Mouse (Mus musculus) layer of hippocampus, adult 11-12 months (tissue): ENCODE measurements around the gene Rab44.
A peak's percentile ranks its signal among the peaks of the same experiment; 100 is the strongest.

Source experiments
- DNase-seq: peaks from one replicate; pipeline ENCODE4 v3.0.0; 2022; ENCODE audit warnings: low spot score

Rab44 gene

DNA sequence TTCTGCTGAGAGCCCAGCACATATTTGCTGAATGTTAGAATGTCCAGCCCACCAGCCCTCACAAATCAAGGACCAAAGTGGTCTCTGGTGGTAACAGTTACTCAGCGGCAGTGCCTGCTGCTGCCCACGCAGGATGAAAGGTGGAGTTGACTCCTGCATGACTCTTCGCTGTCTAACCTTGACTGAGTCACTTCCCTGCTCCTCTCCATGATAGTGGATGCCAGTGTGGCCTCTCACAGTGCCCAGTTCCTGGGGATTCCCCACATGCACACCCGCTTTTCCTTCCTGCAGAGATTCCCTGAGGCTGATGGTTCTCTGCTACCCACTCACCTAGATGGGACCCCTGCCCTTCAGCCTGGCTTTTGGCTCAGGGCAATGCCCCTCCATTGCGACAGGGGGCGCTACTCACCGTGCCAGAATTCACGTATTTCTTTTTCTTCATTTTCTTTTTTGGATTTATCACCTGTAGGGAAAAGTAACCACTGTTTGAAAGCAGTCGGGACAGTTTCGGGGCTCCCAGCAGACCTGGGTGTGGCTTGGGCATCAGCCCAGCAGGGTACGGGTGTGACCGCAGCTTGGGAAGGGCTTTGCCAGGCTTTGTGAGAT, 55.2 kb downstream of the Rab44 start:
- no peak for DNase-seq

- no peak for DNase-seq
Observed at GRCm38 (mm10) chr17:29170431-29171000, 56.6 kb downstream of the Rab44 start.

DNA sequence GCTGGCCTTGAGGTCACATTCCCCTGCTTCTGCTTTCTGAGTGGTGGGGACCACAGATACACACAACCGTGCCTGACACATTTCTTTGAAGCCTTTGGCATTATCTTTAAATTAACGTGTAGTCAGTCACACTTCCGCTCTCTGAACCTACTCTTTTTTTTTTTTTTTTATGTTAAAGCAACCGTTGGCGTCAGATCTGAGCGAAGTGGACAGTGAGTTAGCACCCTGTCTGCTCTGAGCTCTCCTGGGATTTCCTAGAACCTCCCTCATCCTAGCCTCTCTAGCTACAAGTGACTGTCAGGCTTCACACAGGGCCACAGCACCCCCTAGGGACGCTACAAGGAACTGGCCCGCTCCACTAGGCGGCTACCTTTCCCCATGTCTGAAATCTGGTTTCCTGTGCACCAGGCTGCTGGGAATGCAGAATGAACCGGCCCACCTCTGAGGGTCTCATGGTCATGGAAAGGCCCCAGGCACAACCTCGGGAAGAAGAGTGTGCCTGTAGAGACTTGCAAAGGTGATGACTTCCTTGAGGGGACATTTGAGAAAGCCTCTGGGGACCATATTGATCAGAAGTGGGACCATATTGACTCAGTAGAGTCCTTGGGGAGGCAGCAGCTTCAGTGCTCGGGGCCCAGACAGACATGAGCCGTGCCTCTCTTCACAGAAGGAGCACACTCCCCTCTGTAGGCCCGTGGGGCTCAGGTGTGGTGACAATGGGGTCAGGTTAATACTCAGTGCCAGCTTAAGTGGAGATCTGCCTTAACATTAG, 57.2 kb downstream of the Rab44 start:
- DNase-seq = peak; percentile 82

- no peak for DNase-seq
Observed at GRCm38 (mm10) chr17:29172062-29172461, 58.1 kb downstream of the Rab44 start.

DNA sequence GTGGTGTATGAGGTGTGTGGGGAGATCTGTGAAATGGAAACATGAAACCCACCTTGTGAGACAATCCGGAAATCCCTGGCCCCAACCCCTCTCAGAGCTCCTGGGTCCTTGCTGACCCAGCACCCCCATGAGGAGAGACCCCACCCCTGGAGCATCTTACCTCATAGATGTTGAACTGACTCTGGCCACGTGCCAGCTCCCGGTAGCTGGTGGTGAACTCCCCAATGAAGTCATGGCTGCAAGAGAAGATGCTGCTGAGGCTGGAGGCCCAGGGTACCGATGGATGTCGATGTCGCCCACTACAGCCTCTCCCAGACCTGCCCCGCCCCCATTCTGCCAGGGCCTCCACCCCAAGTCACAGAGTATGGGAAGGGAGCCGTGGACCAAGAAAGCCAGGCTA, 59.2 kb downstream of the Rab44 start:
- DNase-seq = no peak

DNA sequence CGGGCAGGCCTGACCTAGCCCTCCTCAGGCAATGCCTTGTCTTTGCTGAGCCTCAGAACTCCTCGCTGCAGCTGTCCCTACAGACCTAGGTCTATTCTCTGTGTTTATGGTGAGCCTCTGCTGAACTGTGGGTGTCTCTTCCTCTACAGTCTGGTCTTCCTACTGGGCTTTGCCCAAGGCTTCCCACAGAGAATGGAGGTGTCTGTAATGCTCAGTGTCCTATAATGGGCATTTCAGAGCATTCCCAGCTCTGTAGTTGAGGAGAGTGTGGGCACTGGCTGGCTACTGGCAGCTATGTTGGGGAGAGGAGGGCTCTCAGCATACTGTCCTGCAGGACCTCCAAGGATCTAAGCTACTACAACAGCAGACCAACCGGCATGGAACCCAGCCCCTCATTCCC, 61.7 kb downstream of the Rab44 start:
- no peak for DNase-seq

GRCm38 (mm10) chr17:29176391-29177267, 62.7 kb downstream of the Rab44 start:
- peak; percentile 81 for DNase-seq

GRCm38 (mm10) chr17:29178503-29179059, 64.6 kb downstream of the Rab44 start:
- no peak for DNase-seq

DNA sequence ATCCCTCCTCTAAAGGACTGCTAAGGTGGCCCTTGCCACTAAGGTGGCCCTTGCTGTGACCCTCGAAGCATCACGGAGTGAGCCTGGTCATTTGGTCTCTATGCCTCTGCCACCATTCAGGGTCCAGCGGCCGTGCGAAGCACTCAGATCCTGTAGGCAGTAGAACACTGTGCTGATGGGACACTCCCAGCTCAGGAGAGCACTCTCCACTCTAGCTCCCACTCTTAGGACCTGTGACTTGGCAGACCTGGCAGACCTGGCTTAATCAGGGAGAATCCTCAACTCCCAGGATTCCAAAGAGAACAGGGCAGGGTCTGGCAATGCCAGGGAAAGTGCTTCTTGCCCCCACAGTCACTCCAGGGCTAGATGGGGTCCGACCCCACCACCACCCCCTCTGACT, 66.0 kb downstream of the Rab44 start:
- DNase-seq = no peak

GRCm38 (mm10) chr17:29180406-29181127, 66.6 kb downstream of the Rab44 start:
- DNase-seq = no peak

GRCm38 (mm10) chr17:29181751-29182150, 67.8 kb downstream of the Rab44 start:
- DNase-seq = no peak

DNA sequence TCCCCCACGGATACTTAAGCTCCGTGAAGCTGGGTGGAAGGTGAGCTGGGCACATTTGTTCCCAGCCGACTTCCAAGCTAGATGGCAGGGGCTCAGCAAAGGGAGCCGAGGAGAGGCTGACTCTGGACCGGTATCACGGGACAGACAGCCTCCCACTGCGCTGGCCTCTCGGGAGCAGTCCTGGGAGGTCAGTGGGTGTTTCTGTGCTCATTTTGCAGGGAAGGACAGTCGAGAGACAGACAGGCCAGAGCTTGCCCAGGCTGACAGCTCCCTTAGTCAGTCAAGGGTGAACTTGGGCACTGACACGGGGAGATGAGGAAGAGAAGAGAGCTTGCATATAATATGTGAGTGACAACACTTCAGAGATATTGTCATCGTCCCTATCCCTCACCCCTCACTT, 69.2 kb downstream of the Rab44 start:
- no peak for DNase-seq

GRCm38 (mm10) chr17:29185376-29186046, 71.6 kb downstream of the Rab44 start:
- no peak for DNase-seq

DNA sequence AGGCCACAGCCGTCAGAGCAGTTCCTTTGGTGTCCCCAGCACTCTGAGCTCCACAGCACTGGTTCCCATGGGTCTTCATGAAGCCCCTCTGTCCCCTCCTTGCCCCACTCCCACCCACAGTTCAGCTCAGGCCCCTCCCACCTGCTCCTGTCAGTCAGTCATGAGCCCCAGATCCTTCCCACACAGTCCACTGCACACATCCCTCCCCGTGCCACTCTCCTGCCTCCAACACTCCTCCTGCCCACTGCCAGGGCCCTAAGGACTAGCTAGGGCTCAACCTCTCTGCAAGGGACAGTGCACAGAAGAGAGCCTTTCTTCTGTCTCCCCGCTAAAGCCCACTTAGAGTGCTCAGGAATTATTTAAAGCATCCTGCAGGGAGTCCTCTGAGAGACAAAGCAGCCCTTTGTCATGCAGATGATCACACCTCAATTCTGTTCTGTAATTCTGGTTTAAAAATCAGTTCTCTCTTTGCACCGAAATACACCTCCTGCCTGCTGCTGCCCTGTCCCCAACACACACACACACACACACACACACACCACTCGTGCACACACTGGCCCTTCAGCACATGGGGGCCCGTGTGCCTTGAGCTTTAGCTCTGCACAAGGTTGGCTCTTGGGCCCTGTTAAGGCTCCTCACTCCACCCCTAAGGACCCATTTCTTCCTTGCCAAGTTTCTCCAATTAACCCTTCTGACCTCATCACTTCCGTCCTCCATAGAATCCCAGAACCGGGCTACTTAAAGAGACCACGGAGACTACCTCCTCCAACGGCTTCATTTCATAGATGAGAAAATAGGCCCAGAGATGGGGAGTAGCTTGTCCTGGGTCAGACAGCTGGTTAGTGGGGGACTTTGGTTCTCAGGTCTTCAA, 73.3 kb downstream of the Rab44 start:
- DNase-seq = no peak

DNA sequence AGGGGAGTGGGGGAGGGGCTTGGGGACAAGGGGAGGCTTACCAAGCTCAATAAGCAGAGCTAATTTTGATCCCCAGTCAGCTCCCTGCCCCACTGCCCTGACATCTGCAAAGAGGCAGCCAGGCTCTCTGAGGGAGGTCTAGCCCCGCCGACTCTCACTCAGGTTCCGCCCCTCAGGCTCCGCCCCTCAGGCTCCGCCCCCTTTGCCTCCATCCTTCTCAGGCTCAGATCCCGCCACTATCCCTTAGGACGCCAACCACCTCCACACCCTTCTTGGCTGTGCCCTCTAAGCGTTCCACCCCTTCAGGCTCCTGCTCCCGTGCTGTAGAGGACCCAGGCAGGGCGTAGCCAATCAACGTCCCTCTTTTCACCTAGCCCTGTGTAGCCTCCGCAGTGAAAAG, 75.0 kb downstream of the Rab44 start:
- no peak for DNase-seq

GRCm38 (mm10) chr17:29195579-29195978, 81.6 kb downstream of the Rab44 start:
- DNase-seq = no peak
